Mouse (Mus musculus) thymus, postnatal 14 days (tissue): ENCODE results near the gene Brinp2.
A peak's percentile ranks its signal among the peaks of the same experiment; 100 is the strongest.

Experiments used
- DNase-seq: peaks from one replicate; pipeline ENCODE4 v3.0.0; 2021

Brinp2 gene

DNA sequence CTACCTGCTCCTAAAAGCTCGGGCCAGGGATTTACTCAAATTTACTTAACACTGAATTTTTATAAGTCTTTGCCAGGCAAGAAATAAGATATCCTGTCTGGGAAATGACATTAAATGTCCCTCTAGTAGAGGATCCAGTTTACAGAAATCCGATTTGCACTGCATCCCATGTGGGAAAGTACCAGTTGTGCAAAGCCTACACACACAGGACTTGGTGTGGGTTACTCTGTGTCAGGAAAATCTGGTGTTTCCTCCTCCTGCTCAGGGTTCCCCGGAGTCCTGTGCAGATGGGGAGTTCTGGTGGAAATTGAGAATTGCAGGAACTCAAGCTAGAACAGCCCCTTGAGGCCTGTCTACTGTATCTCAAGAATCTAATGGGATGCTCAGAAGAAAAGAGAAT, 70.9 kb downstream of the Brinp2 start:
- DNase-seq, result no peak

DNA sequence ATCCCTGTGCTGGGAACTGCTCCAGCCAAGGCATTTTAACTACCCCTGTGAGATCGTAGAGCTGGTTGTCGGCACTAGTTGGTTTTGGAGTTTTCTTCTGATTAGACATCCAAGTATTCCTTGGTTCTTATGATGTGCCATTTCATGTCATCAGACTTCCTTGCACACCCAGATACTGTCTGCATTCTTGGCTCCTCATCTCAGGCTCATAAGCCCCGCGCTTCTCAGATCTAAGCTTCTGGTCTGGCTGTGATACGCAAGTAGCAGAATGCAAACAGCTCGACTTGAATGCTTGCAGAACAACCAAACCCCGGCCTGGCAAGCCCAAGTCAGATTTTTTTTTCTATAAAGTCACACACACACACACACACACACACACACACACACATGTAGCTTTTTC, 72.3 kb downstream of the Brinp2 start:
- no peak for DNase-seq

DNA sequence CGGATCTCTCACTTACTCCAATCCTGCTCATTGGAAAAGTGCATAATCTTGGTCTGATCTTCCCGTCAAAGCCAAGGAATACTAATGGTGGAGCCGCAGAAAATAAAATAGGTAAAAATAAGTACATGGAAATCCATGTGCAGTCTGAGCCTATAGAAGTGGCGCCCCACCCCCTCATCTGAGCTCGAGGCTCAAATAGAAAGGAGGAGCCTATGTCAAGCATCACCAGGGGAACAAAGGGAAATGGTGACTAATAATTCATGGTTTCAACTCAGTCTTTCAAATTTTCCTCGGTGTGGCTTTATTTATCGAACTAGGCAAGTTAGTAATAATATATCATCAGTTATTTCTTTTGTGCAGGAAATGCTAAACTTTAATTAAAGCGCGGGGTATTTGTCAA, 84.1 kb downstream of the Brinp2 start:
- no peak for DNase-seq

DNA sequence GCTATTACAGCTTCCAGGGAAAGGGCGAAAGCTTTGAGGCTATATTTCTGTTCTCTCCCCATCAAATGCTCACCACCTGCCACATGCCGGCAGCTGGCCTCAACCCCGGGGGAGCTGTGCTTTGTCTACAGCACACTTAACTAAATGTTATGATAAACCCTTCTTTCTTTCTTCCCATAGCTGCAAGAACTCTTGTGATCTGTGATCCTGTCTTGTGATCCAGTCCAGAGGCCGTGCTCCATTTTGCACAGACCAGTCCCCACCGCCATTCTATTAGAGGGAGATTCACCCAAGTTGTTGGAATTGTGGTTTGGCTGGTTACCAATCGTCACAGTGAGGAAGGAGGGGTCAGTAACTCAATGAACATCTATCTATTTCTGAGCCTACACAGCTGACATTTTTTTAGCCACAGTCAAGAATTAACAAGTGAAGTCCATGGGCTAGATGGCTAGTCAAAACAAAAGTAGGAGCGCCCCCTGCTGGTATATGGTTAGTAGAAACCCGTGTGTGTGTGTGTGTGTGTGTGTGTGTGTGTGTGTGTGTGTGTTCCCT, 89.0 kb downstream of the Brinp2 start:
- DNase-seq, result peak; percentile 3

DNA sequence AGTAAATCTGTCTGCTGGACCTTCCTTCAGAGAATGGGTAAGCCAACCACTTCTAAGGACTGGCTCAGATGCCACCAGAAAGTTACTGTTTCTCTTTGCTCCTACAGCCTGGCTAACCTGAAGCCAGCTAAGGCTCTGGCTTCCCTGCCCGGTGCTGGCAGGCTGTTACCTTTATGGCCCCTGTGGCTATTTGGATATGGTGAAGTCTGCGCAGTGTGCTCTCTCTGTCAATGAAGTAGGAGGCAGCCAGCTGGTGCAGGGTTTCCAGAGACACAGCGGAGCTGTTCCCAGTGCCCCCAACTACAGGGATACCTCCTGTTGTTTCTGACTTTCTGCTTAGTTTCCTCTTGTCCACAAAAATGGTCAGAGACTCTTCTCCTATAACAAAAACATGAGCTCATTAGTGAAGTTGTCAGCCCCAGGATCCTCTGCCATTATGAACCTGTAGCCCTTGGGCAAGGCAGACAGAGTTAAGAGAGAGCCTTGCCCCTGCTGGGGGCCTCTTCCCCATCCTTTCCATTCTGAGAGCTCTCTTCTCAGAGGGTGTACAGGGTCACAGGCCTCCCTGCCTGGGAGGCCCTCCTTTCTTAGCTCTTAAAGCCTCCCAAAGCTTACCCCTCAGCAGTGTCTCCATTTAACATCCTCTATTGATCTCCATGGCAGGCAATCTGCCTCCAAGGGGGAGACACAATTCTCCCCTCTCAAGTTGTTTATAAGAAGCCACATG, 89.7 kb downstream of the Brinp2 start:
- DNase-seq, result no peak

DNA sequence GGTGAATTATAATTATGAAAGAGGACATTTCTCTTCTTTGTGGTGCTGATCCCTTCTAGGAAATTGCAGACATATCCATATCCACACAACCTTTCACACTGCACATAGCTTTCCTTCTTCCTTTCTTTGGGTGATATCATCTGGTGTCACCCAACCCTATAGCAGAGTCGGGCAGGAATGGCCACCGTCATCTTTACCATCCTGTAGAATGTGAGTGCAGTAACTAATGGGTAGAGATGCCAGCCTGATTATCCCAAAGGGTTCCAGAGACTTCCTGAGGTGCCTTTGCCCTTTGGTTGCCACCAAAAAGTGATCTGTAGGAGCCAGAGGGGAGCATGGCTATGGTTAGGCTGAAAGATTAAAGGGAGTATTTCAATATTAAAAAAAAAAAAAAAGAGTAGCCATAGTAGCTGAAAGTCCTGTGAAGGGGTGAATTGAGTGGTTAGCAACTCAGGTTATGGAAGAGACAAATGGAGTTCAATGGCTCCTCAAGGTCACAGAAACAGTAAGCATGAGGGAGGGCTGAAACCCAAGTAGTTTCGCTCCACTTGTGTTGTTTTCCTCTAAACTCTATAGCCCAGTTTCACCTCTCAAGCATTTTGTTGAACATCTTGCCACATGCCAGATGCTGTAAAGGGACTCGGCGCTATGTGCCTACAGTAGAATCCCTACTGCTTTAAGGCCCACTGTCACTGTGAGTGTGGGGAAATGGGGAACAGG, 96.5 kb downstream of the Brinp2 start:
- DNase-seq, result no peak

DNA sequence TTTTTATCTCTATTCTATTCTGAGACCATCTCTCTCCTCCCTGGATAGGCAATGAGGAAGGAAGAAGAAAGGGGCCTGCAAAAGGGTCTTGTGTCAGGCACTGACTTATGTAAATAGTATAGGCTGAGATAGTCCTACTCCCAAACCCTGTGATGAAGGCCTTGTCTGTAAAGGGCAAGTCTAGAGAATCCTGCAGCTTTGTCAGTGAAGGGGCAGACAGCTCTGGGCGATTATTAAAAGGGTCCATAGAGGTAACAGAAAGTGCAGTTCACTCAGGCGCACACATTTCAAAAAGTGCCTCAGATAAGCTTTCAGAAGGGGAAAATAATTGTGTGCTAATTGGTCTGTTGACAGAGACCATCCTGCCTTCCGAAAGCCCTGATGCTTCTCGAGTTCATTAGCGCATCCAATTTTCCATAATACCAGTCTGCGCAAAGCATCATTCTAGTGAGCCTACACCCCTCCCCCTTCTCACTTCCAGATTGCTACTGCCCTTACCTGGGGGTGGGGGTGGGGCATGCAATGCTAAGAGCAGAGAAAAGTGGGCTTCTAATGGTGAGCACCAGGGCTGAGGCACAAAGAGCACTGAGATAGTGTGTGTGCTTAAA, 97.3 kb downstream of the Brinp2 start:
- DNase-seq, result no peak

DNA sequence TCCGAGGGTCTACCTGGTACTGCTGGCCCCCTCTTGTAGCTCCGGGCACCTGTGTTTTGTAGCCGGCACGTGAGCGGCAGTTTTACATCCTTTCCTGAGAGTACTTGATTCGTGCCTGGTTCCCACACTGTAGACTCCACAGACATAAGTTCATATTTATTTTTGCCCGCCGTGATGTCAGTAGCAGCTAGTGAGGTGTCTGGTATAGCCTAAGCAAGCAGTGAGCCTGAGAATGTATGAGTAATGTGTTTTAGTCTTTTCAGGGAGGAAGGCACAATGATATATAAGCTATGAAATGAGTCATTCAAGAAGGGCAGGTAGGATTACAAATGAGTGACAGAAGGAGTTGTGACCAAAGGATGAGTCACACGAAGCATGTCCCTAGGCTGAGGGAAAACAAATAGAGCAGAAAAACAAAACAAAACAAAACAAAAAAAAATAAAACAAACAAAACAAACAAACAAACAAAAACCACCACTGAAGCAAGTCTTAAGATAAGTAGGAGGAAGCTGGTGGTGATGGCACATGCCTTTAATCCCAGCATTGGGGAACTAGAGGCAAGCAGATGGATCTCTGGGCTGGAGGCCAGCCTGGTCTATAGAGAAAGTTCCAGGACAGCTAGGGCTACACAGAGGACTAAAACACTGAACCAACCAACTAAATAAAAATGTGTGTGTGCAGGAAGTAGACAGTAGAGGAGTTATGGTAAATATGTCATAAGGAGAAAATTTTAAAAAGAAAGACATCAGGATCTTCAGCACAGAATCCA, 100.0 kb downstream of the Brinp2 start:
- no peak for DNase-seq

DNA sequence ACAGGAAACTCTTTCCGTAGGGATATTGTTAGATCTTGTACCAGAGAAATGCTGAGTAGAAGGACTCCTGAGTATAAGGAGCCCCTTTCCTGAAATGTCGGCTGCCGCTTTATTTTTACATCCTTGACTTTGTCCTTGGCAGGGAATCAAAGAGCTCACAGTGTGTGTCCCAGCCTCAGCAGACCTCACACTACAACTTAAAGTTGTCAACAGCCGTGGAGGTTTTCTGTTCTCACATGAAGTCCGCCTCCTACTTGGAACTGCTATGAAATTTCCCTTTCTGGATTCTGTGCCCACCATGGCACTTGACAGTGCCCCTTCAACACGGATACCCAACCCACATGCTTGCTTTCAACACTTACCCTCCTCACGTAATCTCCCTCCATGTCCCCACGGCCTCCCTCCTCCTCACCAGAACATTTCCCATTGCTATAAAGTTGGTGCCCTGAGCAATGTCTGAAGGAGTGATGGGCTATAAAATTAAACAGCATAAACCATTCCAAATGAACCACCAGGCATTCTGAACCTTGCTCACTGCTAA, 103.4 kb downstream of the Brinp2 start:
- DNase-seq, result no peak

DNA sequence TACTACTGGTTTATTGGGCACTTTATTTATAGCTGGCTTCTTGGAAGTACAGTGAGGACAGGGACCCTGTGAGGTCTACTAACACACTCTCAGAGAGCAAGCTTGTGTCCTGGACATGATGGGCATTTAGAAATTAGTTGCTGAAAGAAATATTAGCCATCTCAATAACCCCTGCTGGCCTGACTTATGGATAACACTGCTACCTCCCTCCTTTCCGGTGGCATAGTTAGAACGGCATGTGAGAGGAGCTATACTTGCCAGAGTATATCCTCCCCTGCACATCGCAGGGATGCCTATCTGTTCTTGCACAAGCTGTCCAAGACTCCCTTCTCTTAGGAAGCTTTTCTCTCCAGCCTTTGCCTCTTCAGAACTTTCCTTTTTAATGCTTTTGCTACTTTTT, 107.9 kb downstream of the Brinp2 start:
- no peak for DNase-seq

DNA sequence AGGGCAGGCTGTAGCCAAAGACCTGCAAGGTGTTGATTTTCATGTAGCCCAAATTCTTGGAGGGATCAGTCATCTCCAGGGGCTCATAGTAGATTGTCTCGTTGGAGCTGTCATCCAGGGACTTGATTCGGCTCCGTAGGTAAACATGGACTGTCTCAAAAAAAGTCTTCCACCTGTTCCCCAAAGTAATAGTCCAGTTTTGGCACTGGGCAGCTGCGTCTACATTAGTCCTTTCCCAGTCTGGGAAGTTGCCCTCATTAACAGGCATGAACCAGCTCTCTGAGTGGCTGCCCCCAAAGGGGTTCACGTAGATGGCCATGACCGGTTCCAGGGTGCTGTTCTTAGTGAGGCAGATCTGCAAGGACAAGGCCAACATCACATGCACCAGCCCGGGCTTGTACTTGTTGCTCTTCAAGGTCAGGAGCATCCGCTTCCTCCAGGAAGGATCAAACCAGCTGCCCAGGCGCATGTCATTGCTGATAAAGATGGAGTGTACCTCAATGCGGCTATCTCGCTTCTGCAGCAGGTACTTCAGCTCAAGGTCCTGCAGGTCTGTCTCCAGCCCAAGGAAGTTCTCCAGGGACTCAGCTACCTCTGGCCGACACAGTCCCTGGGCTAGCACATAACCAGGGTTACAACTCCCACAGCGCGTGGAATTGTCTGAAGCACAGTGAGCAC, 109.5 kb downstream of the Brinp2 start:
- no peak for DNase-seq

DNA sequence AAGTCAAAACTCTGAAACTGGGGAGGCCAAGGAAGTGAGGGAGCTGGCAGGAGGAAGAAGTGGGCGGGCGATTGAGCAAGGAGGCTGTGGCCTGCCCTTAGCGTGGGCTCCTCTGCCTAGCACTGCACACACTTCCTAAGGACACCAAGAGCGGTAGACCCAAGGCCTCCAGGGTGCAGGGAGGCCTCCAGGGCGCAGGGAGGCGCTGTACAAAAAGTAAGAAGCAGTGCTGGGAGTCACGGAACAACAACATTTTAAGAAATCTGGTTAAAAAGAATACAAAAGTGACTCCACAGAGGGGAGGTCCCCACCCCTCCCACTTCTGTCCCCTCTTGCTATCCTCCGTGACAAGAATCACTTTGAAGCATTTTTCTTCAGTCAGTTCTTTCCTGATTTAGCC, 110.6 kb downstream of the Brinp2 start:
- no peak for DNase-seq

DNA sequence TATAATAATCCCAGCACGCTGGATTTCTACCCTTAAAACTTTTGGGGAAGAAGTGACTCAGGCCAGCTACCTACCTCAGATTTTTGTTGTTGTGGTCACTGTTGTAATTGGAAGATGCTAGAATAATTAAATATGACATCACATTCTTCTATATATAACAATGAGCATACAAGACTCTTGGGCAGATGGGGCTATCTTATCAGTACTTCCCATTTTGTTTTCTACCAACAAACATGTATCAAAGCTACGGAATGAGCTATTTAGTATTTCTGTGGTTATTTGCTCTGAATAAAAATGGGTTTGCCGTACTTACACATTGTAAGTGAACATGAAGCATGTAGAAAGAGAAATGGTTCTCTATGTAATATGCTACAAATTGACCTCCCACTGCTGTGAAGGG, 112.1 kb downstream of the Brinp2 start:
- DNase-seq, result no peak

DNA sequence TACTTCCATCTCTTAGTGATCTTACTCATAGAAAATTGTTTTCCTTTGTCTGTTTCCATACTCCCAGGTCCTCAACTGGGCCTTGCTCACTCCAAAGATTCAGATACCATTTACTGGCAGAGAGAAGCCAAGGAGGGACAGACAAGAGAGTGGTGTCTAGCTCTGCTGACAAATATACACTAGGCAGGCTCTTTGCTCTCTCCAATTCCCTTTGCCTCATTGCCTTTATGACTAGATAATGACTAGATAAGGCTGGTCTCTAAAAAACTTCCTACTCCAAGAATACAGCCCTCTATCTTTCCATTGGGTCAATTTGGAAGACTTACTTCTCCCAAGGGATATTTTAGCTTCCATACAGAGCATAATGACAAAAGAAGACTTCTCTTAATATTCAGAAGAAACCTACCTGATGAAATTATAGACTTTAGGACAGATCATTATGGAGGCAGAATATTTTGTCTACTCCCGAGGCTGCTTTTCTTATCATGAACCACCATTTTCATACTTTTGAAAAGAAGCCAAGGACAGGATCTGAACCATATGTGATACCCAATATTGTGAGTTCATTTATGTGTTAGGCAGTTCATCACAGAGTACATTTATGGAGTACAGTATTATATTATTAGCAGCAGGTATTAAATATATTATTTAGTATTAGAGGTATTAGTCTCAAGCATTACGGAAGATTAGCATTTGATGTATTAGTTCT, 114.1 kb downstream of the Brinp2 start:
- no peak for DNase-seq

DNA sequence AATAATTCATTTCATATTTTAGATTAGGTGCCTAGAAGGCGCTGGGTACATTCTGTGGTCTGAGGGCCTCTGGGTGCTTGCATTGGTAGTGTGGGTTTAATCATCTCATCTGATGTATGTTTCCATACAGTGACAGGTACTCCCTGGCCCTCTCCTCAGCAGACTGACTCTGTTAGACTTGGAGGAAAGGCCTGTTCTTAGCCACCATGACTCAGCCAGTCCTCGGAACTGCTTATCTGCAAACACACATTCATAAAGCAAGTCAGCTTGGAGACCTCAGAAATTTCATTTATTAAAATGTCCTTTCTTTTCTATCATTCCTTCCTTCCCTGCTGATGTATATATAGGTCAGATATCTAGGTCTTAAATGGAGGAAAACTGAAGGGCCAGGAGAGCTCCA, 116.3 kb downstream of the Brinp2 start:
- DNase-seq, result no peak

DNA sequence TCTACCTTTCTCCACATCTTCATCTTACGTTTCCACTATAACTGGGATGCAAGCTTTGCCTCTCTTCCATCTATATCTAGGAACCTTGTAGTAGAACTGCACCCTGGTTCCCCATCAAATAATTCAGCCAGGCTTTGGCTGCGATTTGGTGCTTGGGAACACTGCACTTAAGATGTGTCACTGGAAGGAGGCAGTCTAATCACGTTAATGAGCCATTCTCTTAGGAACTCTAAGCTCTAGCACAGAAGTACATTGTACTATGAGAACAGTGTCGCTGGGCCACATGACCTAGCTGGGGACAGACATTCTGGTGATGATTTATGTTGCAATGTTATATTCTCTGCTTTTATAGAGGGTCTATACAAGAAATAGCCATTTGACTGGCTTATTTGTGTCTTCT, 117.4 kb downstream of the Brinp2 start:
- no peak for DNase-seq

DNA sequence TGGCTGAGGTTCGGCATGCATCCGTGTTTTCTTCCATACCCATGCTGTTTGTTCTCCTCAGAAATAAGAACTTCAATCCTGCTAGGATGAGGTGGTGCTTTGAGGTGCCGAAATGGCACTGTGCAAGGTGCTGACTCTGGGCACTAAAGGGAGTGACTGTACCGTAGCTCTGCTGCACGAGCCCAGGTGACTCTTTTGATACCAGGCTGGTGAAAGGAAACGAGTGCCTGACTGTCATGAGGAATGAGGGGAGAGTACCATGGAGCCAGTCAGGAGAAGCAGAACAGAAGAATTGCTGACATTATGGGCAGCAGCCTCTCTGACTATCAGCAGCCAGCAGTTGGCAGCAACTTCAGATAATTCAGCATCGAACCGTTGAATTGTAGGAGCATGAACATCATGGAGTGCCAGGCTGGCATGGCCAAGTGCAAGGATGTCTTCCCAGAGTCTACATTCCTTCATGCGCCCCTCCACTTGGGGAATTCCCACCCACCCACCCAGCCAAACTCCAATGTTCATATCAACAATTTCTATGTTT, 127.4 kb downstream of the Brinp2 start:
- DNase-seq, result no peak

DNA sequence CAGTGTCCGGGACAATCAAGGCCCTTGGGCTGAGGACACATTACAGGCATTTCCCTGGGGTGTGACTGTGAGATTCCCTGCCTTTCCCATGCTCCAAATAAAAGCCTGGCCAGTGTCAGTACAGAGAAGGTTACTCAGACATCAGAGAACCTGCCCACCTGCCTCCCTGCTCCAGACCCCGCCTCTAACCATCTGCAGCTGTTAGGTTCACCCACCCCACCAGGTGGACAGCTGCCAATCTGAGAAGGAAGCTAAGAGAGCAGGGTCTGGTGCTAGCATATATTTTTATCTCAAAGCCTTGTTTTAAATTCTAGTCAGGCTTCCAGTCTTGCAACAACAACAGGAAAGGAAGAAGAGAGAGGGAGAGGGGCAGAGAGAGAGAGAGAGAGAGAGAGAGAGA, 128.9 kb downstream of the Brinp2 start:
- no peak for DNase-seq

DNA sequence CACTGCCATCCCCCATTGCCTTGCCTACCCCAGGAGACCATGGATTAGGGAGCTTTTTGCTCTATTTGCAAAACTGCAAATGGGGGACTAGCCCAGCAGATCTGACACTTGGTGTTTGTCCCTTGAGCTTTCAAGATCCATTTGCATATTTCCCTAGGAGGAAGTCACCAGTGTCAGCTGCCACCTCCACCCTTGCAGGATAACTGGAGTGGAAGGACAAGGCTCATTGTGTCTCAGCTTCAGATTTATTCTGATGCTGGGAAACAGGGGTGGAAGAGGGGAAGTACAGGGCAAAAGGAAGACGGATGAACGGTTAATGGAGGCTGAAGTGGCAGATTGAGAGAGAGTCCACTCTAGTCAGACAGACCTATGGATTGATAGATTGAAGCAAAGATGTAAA, 129.4 kb downstream of the Brinp2 start:
- no peak for DNase-seq

DNA sequence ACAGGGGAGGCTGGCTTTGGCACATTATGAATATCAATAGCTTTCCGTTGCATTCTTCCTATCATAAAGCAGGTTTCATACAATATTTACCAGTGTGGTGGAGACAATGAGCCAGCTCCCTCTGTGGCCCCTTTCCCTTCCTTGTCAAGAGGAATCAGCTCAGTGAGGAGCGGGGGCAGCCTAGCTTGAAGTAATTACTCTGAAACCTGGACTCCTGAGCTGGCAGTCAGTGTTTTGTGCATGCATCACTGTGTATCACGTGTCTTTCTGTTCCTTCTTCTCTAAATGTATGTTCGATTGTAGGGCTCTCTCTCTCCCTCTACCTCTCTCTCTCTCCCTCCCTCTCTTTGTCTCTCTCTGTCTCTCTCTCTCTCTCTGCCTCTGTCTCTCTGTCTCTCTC, 135.1 kb downstream of the Brinp2 start:
- no peak for DNase-seq

DNA sequence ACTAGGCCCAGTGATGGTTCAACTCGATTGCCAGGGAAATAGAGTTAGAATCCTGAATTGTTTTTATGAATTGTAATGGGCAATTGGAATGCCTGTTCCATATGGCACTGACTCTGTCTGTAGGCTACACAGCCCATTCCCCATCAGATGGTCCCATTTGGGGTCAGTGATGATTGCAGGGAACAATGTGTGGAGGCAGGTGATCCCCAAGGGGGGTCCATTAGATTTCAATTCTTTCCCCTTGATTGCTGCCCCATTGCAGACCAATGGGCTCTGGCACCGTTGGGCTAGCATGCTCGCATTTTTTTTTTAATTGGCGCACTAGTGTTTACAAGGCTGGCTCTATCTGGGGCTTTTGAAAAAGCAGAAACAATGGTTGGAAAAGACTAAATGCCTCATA, 136.0 kb downstream of the Brinp2 start:
- no peak for DNase-seq
